Mouse (Mus musculus): ENCODE measurements around the gene Pias1. TPM values are rescaled to one million over a fixed set of nuclear protein-coding genes. Genes with fewer than 3 reads are reported as not detected.

The Pias1 gene
- polyA plus RNA-seq, 1 experiment from 2014 or later: 61.9 TPM

DNA sequence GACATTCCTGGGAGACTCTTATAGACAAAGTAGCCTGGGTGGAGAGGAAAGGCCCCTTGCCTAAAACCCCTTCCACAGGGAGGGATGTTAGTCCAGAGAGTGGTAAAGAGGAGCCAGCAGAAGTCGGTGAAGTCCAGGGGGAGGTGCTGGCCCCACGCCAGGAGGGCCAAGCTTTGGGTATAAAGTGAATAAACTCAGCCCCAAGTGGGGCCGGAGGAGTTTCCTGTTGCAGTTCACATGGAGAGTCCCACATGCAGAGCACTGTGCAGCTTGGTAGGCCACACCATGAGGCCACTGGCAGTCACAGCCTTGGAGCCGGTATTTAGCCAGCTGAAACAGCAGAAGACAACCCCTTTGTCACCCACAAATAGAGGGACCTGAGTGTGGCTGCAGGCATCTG lies 133.2 kb downstream of the Pias1 start:
- Histone ChIP-seq H3K36me3 (peaks cover 14% of the 10 kb centered on the region), H3K4me2 (replicated peaks) (no peak overlapping the region), H3K4me1 (peaks cover 30% of the 10 kb centered on the region), H3K9ac (no peak overlapping the region), H3K27ac (replicated peaks) (no peak overlapping the region), H3K9me3 (replicated peaks) (no peaks in the 10 kb centered on the region), H3K4me3 (replicated peaks) (no peak overlapping the region), H3K27me3 (no peaks in the 10 kb centered on the region)
- ATAC-seq (ENCODE audit: insufficient number of reproducible peaks, low FRiP score, low TSS enrichment, low read depth): no peak
- WGBS: 36% methylated on average over 4 of the region's 4 CpGs

DNA sequence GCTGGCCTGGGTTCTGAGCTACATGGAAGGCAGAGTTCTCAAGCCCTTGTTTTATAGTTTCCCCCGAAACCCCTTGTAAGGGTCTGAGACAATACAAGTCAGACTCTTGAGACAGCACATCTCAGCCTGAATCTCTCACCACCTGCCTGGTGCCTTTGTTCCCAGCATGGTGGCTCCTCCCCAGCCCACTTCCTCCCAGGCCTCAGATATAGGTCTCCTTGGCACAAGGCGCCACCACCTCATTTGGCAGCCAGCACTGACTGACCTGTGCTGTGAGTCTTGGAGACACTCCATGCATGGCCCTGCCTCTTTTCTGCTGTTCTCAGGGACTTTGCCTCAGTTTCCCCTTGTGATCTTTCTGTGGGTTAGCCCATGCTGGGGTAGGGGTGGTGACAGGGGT lies 136.2 kb downstream of the Pias1 start:
- Histone ChIP-seq H3K9me3 (replicated peaks) (no peaks in the 10 kb centered on the region), H3K27ac (replicated peaks) (no peak overlapping the region), H3K4me1 (peaks cover 20% of the 10 kb centered on the region), H3K9ac (no peak overlapping the region), H3K36me3 (peaks cover 26% of the 10 kb centered on the region), H3K4me2 (replicated peaks) (no peak overlapping the region), H3K27me3 (no peaks in the 10 kb centered on the region), H3K4me3 (replicated peaks) (no peak overlapping the region)
- WGBS: 87% methylated on average over 2 of the region's 2 CpGs
- ATAC-seq (ENCODE audit: insufficient number of reproducible peaks, low FRiP score, low TSS enrichment, low read depth): no peak

DNA sequence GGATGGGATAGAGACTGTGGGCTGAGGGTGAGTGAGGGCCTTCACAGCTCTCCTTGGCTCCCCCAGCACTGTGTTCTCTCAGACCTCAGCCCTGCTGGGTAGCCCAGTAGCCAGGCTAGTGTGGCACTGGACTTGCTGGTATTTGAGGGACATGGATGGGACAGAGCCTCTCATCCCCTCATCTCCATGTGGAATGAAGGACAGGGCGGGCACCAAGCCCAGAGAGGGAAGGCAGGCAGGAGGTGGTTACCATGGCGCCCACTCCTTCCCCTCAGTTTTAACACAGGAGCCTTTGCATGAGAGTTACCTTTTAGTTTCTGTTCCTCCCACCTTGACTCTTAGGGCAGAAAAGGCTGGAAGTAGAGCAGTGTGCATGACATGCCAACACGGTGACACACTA lies 139.1 kb downstream of the Pias1 start:
- peaks cover 26% of the 10 kb centered on the region for H3K36me3 ChIP-seq
- 95% methylated on average over 3 of the region's 3 CpGs for WGBS
- H3K9me3 ChIP-seq (replicated peaks): no peaks in the 10 kb centered on the region
- H3K9ac ChIP-seq: no peak overlapping the region
- H3K4me1 ChIP-seq: peaks cover 12% of the 10 kb centered on the region
- H3K4me3 ChIP-seq (replicated peaks): no peak overlapping the region
- no peak overlapping the region for H3K27ac ChIP-seq (replicated peaks)
- no peaks in the 10 kb centered on the region for H3K27me3 ChIP-seq
- ATAC-seq (ENCODE audit: insufficient number of reproducible peaks, low FRiP score, low TSS enrichment, low read depth): no peak
- H3K4me2 ChIP-seq (replicated peaks): no peak overlapping the region

DNA sequence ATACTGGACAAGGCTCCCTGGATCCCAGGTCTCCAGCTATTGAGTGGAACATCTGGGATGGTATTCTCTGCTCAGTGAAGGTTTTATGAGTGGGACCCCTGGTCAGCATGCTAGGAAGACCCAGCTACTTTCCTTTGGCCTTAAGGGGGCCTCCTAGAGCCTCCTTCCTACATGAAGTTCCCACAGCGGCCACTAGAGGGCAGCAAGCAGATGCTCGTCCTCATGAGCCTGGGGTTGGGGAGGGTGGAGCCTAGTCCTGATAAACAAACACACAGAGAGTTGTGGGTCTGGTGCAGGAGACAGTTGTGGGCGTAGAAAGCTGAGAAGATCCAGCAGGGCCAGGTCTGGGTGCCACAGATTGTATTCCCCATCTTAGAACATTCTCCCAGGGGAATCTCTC lies 140.0 kb downstream of the Pias1 start:
- Histone ChIP-seq H3K4me1 (peaks cover 12% of the 10 kb centered on the region), H3K27me3 (no peaks in the 10 kb centered on the region), H3K4me3 (replicated peaks) (no peak overlapping the region), H3K4me2 (replicated peaks) (no peak overlapping the region), H3K9ac (no peak overlapping the region), H3K36me3 (peaks cover 26% of the 10 kb centered on the region), H3K27ac (replicated peaks) (no peak overlapping the region), H3K9me3 (replicated peaks) (no peaks in the 10 kb centered on the region)
- no peak for ATAC-seq (ENCODE audit: insufficient number of reproducible peaks, low FRiP score, low TSS enrichment, low read depth)
- 1% methylated on average over 3 of the region's 3 CpGs for WGBS

DNA sequence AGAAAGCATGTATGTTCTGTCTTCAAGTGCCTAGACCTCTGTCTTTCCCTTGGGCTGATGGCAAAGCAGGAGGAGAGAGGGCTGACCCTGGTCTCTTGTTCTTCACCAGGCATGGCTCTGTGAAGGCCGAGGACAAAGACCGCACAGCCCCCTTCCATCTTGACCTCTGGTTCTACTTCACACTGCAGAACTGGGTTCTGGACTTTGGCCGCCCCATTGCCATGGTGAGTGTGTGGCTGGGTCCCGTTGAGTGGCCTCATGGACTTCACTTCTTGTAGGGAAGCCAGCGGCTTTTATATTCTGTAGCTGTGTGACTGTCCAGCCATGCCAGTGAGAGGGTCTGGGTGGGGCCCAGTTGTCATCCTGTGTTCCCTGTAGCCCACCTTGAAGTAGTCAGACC lies 143.3 kb downstream of the Pias1 start:
- Histone ChIP-seq H3K36me3 (peaks cover 12% of the 10 kb centered on the region), H3K9ac (no peak overlapping the region), H3K9me3 (replicated peaks) (no peaks in the 10 kb centered on the region), H3K27me3 (no peaks in the 10 kb centered on the region), H3K4me1 (peaks cover 26% of the 10 kb centered on the region), H3K27ac (replicated peaks) (no peak overlapping the region), H3K4me2 (replicated peaks) (no peak overlapping the region), H3K4me3 (replicated peaks) (no peak overlapping the region)
- no peak for ATAC-seq (ENCODE audit: insufficient number of reproducible peaks, low FRiP score, low TSS enrichment, low read depth)
- 96% methylated on average over 5 of the region's 5 CpGs for WGBS

DNA sequence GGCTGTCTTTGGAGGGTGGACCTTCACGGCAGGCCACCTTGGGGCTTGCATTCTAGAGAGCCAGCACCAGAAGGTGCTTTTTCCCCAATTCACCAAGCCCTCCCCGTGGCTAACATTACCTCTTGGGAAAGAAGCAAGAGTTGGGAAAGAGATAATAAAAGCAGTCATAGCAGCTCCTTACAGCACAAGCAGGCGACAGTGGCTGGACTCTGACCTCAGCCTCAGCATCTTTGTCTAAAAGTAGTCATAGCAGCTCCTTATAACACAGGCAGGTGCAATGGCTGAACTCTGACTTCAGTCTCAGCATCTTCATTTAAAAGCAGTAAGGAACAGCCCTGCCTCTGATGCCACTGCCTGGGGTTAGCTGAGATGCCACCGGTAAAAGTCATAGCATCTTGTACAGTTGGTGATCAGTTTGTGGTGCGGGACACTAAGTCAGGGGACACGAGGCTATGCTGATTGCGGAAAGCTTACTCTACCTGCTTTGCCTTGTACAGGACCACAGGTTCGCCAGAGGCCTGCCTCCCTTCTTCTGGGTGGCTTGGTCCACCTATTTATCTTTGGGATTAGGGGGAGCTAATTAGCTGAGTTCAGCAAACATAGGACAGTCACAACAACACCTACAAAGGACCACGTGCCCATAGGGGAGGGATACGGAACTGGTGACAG lies 144.2 kb downstream of the Pias1 start:
- Histone ChIP-seq H3K4me1 (peaks cover 29% of the 10 kb centered on the region), H3K36me3 (0 out of 2 replicates have a peak, but pooled peaks cover 6% of the 10 kb centered on the region), H3K9ac (no peak overlapping the region), H3K27me3 (no peaks in the 10 kb centered on the region), H3K4me3 (replicated peaks) (no peak overlapping the region), H3K9me3 (replicated peaks) (no peaks in the 10 kb centered on the region), H3K27ac (replicated peaks) (no peak overlapping the region), H3K4me2 (replicated peaks) (no peak overlapping the region)
- 78% methylated on average over 10 of the region's 10 CpGs for WGBS
- no peak for ATAC-seq (ENCODE audit: insufficient number of reproducible peaks, low FRiP score, low TSS enrichment, low read depth)

DNA sequence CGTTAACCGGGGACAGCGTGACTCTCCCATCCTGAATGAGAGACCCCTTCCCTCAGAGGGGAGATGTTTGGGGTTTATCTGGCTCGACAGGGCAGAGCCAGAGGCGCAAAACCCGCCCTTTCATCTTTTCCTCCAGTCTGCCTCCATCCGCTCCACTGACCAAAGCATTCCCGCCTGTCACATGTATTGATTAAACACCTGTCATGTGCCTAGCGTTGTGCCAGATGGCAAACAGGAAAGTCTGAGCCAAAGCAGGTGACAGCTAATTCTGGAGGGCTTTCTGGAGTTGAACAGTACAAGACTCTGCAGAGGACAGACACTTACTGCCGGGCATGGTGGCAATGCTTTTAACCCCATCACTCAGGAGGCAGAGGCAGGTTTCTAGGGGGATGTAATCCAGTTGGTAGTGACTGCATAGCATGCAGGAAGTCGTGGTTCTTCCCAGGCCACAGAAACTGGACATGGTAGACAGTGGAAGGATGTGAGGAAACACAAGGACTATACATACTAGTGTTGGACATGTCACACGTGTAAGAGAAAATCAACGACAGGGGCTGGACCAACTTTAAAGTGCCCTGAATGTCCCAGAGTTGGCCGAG lies 148.5 kb downstream of the Pias1 start:
- H3K9me3 ChIP-seq (replicated peaks): no peaks in the 10 kb centered on the region
- peaks cover 28% of the 10 kb centered on the region for H3K4me1 ChIP-seq
- H3K4me2 ChIP-seq (replicated peaks): peak overlapping the region; percentile 82
- peak overlapping the region; percentile 94 for H3K27ac ChIP-seq (replicated peaks)
- 11% methylated on average over 14 of the region's 14 CpGs for WGBS
- ATAC-seq (ENCODE audit: insufficient number of reproducible peaks, low FRiP score, low TSS enrichment, low read depth): peak; percentile 32; the same call in 1 of the 2 replicates
- H3K4me3 ChIP-seq (replicated peaks): peak overlapping the region; percentile 71
- H3K9ac ChIP-seq: peak overlapping the region; percentile 82
- H3K27me3 ChIP-seq: no peaks in the 10 kb centered on the region
- no peaks in the 10 kb centered on the region for H3K36me3 ChIP-seq

DNA sequence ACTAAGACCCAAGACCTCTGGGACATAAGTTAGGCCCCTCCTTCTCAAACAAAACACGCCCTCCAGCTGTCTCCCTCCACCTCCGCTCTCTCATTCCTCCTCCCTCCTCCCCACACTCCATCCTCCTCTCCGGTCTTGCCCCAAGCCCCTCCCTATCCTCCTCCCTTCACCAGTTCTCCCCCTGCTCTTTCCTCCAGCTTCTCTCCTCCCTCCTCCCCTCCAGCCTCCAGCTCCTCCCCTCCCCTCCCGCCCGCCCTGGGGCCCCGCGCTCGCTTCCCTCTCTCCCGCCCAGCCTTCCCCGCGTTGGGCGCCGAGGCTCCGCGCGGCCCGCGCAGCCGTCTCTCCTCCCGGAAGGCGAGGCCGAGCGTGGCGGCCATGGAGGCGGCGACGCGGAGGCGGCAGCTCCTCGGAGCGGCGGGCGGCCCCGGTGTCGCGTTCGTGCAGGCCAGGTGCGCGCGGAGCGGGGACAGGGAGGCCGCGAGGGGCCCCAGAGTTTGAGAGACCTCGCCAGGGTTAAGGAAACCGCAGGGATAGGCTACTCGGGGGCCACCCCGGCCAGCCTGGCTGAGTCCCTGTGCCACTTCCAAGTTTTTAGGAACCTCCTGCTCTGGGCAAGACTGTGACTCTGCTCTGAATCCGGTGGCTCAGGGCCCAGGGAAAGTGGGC lies 149.1 kb downstream of the Pias1 start, which contains the start of gene Cln6:
TSS of gene Cln6 (plus strand) at position 280 of the 666 bp plus-strand sequence.
- under 1% methylated on average over 39 of the region's 48 CpGs for WGBS
- Histone ChIP-seq H3K36me3 (no peaks in the 10 kb centered on the region), H3K9ac (peak within 1 kb of the TSS; percentile 82), H3K27me3 (no peaks in the 10 kb centered on the region), H3K4me1 (peaks cover 28% of the 10 kb centered on the region), H3K9me3 (replicated peaks) (no peaks in the 10 kb centered on the region), H3K4me2 (replicated peaks) (peak within 1 kb of the TSS; percentile 82), H3K4me3 (replicated peaks) (peak within 1 kb of the TSS; percentile 71), H3K27ac (replicated peaks) (peak within 1 kb of the TSS; percentile 94)
- ATAC-seq (ENCODE audit: insufficient number of reproducible peaks, low FRiP score, low TSS enrichment, low read depth): peak; percentile 93

DNA sequence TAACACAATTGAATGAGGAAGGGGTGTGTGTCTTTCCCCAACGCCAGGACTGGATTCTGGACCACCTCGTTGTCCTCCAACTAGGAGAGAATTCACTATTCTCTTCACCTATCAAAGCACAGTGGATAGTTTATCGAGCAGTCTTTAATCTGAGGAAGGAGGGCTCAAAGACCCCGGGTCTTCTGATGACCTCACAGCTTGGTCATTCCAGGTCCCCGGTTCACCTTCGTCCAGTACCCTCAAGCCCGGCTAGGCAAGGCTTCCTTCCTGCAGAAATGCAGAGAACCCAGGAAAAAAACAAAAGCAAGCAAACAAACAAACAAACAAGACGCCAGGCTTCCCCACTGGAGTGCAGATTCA lies 149.6 kb downstream of the Pias1 start:
- no peak overlapping the region for H3K9ac ChIP-seq
- no peaks in the 10 kb centered on the region for H3K9me3 ChIP-seq (replicated peaks)
- H3K4me3 ChIP-seq (replicated peaks): peak overlapping the region; percentile 71
- no peaks in the 10 kb centered on the region for H3K36me3 ChIP-seq
- ATAC-seq (ENCODE audit: insufficient number of reproducible peaks, low FRiP score, low TSS enrichment, low read depth): no peak
- H3K27me3 ChIP-seq: no peaks in the 10 kb centered on the region
- peak overlapping the region; percentile 82 for H3K4me2 ChIP-seq (replicated peaks)
- peaks cover 28% of the 10 kb centered on the region for H3K4me1 ChIP-seq
- peak overlapping the region; percentile 82 for H3K27ac ChIP-seq (replicated peaks)
- WGBS: 20% methylated on average over 8 of the region's 8 CpGs

DNA sequence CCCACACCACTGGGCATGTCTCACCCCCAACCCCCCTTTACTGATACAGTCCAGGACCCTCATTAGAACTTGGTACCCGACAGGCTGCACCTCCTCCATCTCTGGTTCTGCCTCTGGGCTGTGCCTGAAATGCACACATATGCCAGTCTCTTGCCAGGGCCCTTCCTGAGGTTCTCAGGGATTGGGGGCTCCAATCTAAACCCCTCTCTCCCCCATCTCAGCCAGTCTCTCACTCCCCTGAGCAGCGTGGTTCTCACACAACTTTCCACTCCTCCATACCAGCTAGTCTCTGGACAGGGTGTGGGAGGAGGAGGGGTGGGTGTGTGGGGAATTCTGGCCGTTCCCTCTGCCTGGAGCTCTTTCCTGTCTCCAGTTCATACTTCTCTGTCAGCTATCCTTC lies 150.1 kb downstream of the Pias1 start:
- Histone ChIP-seq H3K27me3 (no peaks in the 10 kb centered on the region), H3K9me3 (replicated peaks) (no peaks in the 10 kb centered on the region), H3K4me2 (replicated peaks) (no peak overlapping the region), H3K9ac (no peak overlapping the region), H3K4me3 (replicated peaks) (no peak overlapping the region), H3K27ac (replicated peaks) (peak overlapping the region; percentile 82), H3K4me1 (peaks cover 28% of the 10 kb centered on the region), H3K36me3 (no peaks in the 10 kb centered on the region)
- ATAC-seq (ENCODE audit: insufficient number of reproducible peaks, low FRiP score, low TSS enrichment, low read depth): no peak
- WGBS: 39% methylated on average over 3 of the region's 3 CpGs

DNA sequence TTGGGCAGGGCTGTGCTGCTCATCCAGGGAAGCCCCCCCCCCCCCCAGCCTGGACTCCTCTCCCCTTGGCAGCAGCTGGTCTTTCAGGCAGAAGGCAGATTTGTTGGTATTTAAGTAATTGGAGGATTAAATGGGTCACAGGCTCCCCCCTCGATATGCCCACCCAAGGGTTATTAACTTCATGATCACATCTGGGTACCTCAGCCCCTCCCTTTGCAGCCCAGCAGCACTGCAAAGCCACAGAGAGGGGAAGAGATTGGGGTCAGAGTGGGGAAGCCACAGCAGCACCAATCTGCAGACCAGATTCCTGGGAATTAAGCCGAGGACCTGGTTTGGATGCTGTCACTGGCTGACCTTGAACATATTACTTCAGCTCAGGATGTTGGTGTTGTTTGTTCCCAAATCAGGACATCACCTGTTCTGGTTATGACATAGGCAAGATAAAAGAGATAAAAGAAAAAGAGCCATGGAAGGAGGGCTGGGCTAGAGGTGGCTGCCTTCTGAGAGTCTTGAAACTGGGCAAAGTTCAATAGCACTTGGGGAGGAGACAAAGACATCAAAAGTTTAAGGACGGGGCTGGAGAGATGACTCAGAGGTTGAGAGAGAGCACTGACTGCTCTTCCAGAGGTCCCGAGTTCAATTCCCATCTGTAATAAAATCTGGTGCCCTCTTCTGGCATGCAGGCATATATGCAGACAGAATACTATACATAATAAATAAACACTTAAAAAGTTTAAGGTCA lies 151.8 kb downstream of the Pias1 start:
- Histone ChIP-seq H3K27me3 (no peaks in the 10 kb centered on the region), H3K4me3 (replicated peaks) (no peak overlapping the region), H3K36me3 (no peaks in the 10 kb centered on the region), H3K27ac (replicated peaks) (no peak overlapping the region), H3K9me3 (replicated peaks) (no peaks in the 10 kb centered on the region), H3K4me1 (peaks cover 28% of the 10 kb centered on the region), H3K9ac (no peak overlapping the region), H3K4me2 (replicated peaks) (no peak overlapping the region)
- 51% methylated on average over 4 of the region's 4 CpGs for WGBS
- ATAC-seq (ENCODE audit: insufficient number of reproducible peaks, low FRiP score, low TSS enrichment, low read depth): no peak

Data from embryonic facial prominence, embryonic 15.5 days (tissue).